Mouse (Mus musculus) hindbrain, embryonic 10.5 days (tissue): ENCODE data around the gene Rbp3. TPM values are rescaled to one million over a fixed set of nuclear protein-coding genes. Genes with fewer than 3 reads are reported as not detected.

Experiments
- DNase-seq: peaks from one replicate; pipeline ENCODE4 v3.0.0-alpha.2; 2017; ENCODE audit warnings: low spot score
- H3K27ac ChIP-seq: fragments of 300-500 bp; sonication (generic); 2 replicates; pipeline ENCODE4 v1.5.1; 2016; ENCODE audit warnings: mild to moderate bottlenecking, moderate library complexity
- H3K27me3 ChIP-seq: fragments of 300-500 bp; sonication (generic); 2 replicates; pipeline ENCODE4 v1.6.1; 2016; ENCODE audit warnings: mild to moderate bottlenecking; ENCODE audit not compliant: poor library complexity, insufficient read depth, severe bottlenecking
- H3K36me3 ChIP-seq: fragments of 300-500 bp; sonication (generic); 2 replicates; pipeline ENCODE4 v1.6.1; 2016; ENCODE audit warnings: mild to moderate bottlenecking, moderate library complexity
- H3K4me1 ChIP-seq: fragments of 300-500 bp; sonication (generic); replicated peaks from 2 replicates; pipeline ENCODE4 v1.6.1; 2016; ENCODE audit warnings: mild to moderate bottlenecking
- H3K4me3 ChIP-seq: fragments of 300-500 bp; sonication (generic); 2 replicates; pipeline ENCODE4 v1.5.1; 2016; ENCODE audit warnings: mild to moderate bottlenecking, moderate library complexity
- H3K9me3 ChIP-seq: fragments of 300-500 bp; sonication (generic); 2 replicates; pipeline ENCODE4 v1.6.1; 2016; ENCODE audit warnings: mild to moderate bottlenecking, moderate library complexity
- WGBS: fragments of 180-500 bp; shearing (Covaris S2); methylation state at CpG from one replicate; pipeline ENCODE4 v1.1.7; 2016; 5-methylcytosine and 5-hydroxymethylcytosine counted together
- polyA plus RNA-seq: library from polyadenylated mRNA; unstranded; fragments of >200 nt; fragmentation: Nextera tagmentation; extraction: Ambion mirVana; gene quantifications from 2 replicates; pipeline ENCODE4 v1.2.1, GENCODE M21; 2016

The Rbp3 gene
- polyA plus RNA-seq: not detected in 2 replicates

- no peak within 1 kb of the TSS for H3K27ac ChIP-seq
- no peak for DNase-seq
- H3K9me3 ChIP-seq: no peaks in the 10 kb centered on the region
- H3K4me1 ChIP-seq: no peaks in the 10 kb centered on the region
- H3K36me3 ChIP-seq: no peaks in the 10 kb centered on the region
- WGBS: 89% methylated on average over 5 of the region's 5 CpGs
- H3K27me3 ChIP-seq: no peaks in the 10 kb centered on the region
- H3K4me3 ChIP-seq: no peak within 1 kb of the TSS
These were observed at the start of gene Rbp3 for GRCm38 (mm10) chr14:33953761-33954160. TSS of gene Rbp3 (plus strand) at chr14:33954003.

GRCm38 (mm10) chr14:33904851-33905250 is 49.0 kb upstream of the Rbp3 start:
- H3K27ac ChIP-seq: no peak overlapping the region
- no peak overlapping the region for H3K4me3 ChIP-seq
- H3K4me1 ChIP-seq: no peaks in the 10 kb centered on the region; the same call in 1 of the 2 replicates
- no peak for DNase-seq
- H3K36me3 ChIP-seq: no peaks in the 10 kb centered on the region
- no peaks in the 10 kb centered on the region for H3K9me3 ChIP-seq
- H3K27me3 ChIP-seq: no peaks in the 10 kb centered on the region

- H3K27ac ChIP-seq: no peak overlapping the region
- DNase-seq: peak; percentile 55
- 0 out of 2 replicates have a peak, but pooled peaks cover 9% of the 10 kb centered on the region for H3K4me1 ChIP-seq
- H3K27me3 ChIP-seq: peaks cover 11% of the 10 kb centered on the region
- WGBS: 23% methylated on average over 3 of the region's 3 CpGs
- no peaks in the 10 kb centered on the region for H3K9me3 ChIP-seq
- no peak overlapping the region for H3K4me3 ChIP-seq
- H3K36me3 ChIP-seq: no peaks in the 10 kb centered on the region
These were observed 40.1 kb upstream of the Rbp3 start for GRCm38 (mm10) chr14:33913727-33914126.

- WGBS: 91% methylated on average over 9 of the region's 9 CpGs
- Histone ChIP-seq H3K27me3 (peaks cover 15% of the 10 kb centered on the region), H3K4me1 (peaks cover 13% of the 10 kb centered on the region; the same call in 1 of the 2 replicates), H3K36me3 (no peaks in the 10 kb centered on the region), H3K9me3 (no peaks in the 10 kb centered on the region), H3K27ac (no peak overlapping the region), H3K4me3 (no peak overlapping the region)
- DNase-seq: no peak
These were observed 39.6 kb upstream of the Rbp3 start for GRCm38 (mm10) chr14:33914206-33914605.

- no peak overlapping the region for H3K4me3 ChIP-seq
- no peak overlapping the region for H3K27ac ChIP-seq
- peaks cover 56% of the 10 kb centered on the region for H3K4me1 ChIP-seq
- H3K9me3 ChIP-seq: no peaks in the 10 kb centered on the region
- peaks cover 82% of the 10 kb centered on the region for H3K27me3 ChIP-seq
- H3K36me3 ChIP-seq: no peaks in the 10 kb centered on the region
- DNase-seq: peak; percentile 36
- 11% methylated on average over 14 of the region's 14 CpGs for WGBS
These were observed 32.9 kb upstream of the Rbp3 start for GRCm38 (mm10) chr14:33920727-33921559.

GRCm38 (mm10) chr14:33922771-33923167 is 31.0 kb upstream of the Rbp3 start:
- peak overlapping the region; percentile 68 for H3K4me3 ChIP-seq
- WGBS: 8% methylated on average over 8 of the region's 8 CpGs
- peaks cover 93% of the 10 kb centered on the region for H3K27me3 ChIP-seq
- no peaks in the 10 kb centered on the region for H3K36me3 ChIP-seq
- H3K4me1 ChIP-seq: peaks cover 56% of the 10 kb centered on the region
- DNase-seq: no peak
- H3K9me3 ChIP-seq: no peaks in the 10 kb centered on the region
- H3K27ac ChIP-seq: peak overlapping the region; percentile 85; the same call in 1 of the 2 replicates

GRCm38 (mm10) chr14:33923168-33924070 is 30.4 kb upstream of the Rbp3 start, which contains the start of gene Gdf10:
TSS of gene Gdf10 (plus strand) at chr14:33923587.
- DNase-seq: peak; percentile 56
- H3K27me3 ChIP-seq: peaks cover 92% of the 10 kb centered on the region
- no peaks in the 10 kb centered on the region for H3K9me3 ChIP-seq
- WGBS: under 1% methylated on average over 85 of the region's 85 CpGs
- H3K4me1 ChIP-seq: peaks cover 53% of the 10 kb centered on the region
- H3K36me3 ChIP-seq: no peaks in the 10 kb centered on the region
- H3K27ac ChIP-seq: peak within 1 kb of the TSS; percentile 85
- peak within 1 kb of the TSS; percentile 68 for H3K4me3 ChIP-seq

GRCm38 (mm10) chr14:33931853-33932252 is 21.9 kb upstream of the Rbp3 start:
- no peaks in the 10 kb centered on the region for H3K9me3 ChIP-seq
- H3K4me1 ChIP-seq: 0 out of 2 replicates have a peak, but pooled peaks cover 6% of the 10 kb centered on the region
- no peak for DNase-seq
- H3K4me3 ChIP-seq: no peak overlapping the region
- no peak overlapping the region for H3K27ac ChIP-seq
- no peaks in the 10 kb centered on the region for H3K36me3 ChIP-seq
- H3K27me3 ChIP-seq: peaks cover 44% of the 10 kb centered on the region
- 56% methylated on average over 17 of the region's 17 CpGs for WGBS

GRCm38 (mm10) chr14:33932935-33933703 is 20.7 kb upstream of the Rbp3 start:
- Histone ChIP-seq H3K27me3 (peaks cover 38% of the 10 kb centered on the region), H3K9me3 (no peaks in the 10 kb centered on the region), H3K4me1 (0 out of 2 replicates have a peak, but pooled peaks cover 6% of the 10 kb centered on the region), H3K36me3 (no peaks in the 10 kb centered on the region), H3K27ac (no peak overlapping the region), H3K4me3 (no peak overlapping the region)
- WGBS: 75% methylated on average over 10 of the region's 10 CpGs
- peak; percentile 60 for DNase-seq

- H3K27ac ChIP-seq: no peak overlapping the region
- no peak overlapping the region for H3K4me3 ChIP-seq
- H3K9me3 ChIP-seq: no peaks in the 10 kb centered on the region
- DNase-seq: peak; percentile 53
- H3K27me3 ChIP-seq: peaks cover 32% of the 10 kb centered on the region
- 0 out of 2 replicates have a peak, but pooled peaks cover 6% of the 10 kb centered on the region for H3K4me1 ChIP-seq
- no peaks in the 10 kb centered on the region for H3K36me3 ChIP-seq
- 48% methylated on average over 5 of the region's 5 CpGs for WGBS
These were observed 20.0 kb upstream of the Rbp3 start for GRCm38 (mm10) chr14:33933778-33934317.

- 0 out of 2 replicates have a peak, but pooled peaks cover 6% of the 10 kb centered on the region for H3K27me3 ChIP-seq
- H3K27ac ChIP-seq: peak overlapping the region; percentile 67; the same call in 1 of the 2 replicates
- peak; percentile 86 for DNase-seq
- 0 out of 2 replicates have a peak, but pooled peaks cover 3% of the 10 kb centered on the region for H3K4me1 ChIP-seq
- H3K36me3 ChIP-seq: no peaks in the 10 kb centered on the region
- H3K4me3 ChIP-seq: peak overlapping the region; percentile 35; the same call in 1 of the 2 replicates
- 27% methylated on average over 9 of the region's 9 CpGs for WGBS
- H3K9me3 ChIP-seq: no peaks in the 10 kb centered on the region
These were observed 14.7 kb upstream of the Rbp3 start for GRCm38 (mm10) chr14:33939117-33939516.

- Histone ChIP-seq H3K9me3 (no peaks in the 10 kb centered on the region), H3K27me3 (0 out of 2 replicates have a peak, but pooled peaks cover 4% of the 10 kb centered on the region), H3K4me1 (0 out of 2 replicates have a peak, but pooled peaks cover 3% of the 10 kb centered on the region), H3K36me3 (no peaks in the 10 kb centered on the region), H3K27ac (no peak within 1 kb of the TSS), H3K4me3 (no peak within 1 kb of the TSS)
- WGBS: 74% methylated on average over 8 of the region's 8 CpGs
- DNase-seq: no peak
These were observed 13.1 kb upstream of the Rbp3 start, which contains the start of gene Gdf2 for GRCm38 (mm10) chr14:33940739-33941138. TSS of gene Gdf2 (plus strand) at chr14:33941039.
